Mouse (Mus musculus): Measurements from ENCODE around the gene C2cd3.
"Not testable (repeated sequence)": the region's sequence is repeated elsewhere in the genome, so short reads cannot be mapped to it uniquely, and the experiment has no call there.

C2cd3 gene

GRCm38 (mm10) chr7:100468761-100469160, 96.7 kb downstream of the C2cd3 start:
- no peak for DNase-seq (ENCODE audit: low read depth in 1 of 2, low spot score in 2 of 2)

DNA sequence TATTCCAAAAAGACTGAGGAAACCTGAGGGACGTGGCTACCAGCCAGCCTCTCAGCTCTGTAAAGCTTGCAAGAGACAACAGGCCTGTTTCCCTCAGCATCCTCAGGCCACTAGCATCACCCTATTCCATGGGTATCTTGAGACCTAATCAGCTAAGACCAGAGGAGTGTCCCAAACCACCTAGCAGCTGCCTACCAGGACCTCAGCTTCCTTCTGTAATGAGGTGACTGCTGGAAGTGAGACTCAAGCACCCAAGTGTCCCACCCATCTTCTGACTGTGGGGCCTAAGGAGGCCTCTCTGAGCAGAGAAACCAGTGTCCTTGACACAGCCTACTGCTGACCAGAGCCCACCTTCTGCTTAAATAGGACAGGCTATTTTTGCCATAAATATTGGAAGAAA, 97.5 kb downstream of the C2cd3 start:
- DNase-seq (ENCODE audit: low read depth in 1 of 2, low spot score in 2 of 2) = no peak

DNA sequence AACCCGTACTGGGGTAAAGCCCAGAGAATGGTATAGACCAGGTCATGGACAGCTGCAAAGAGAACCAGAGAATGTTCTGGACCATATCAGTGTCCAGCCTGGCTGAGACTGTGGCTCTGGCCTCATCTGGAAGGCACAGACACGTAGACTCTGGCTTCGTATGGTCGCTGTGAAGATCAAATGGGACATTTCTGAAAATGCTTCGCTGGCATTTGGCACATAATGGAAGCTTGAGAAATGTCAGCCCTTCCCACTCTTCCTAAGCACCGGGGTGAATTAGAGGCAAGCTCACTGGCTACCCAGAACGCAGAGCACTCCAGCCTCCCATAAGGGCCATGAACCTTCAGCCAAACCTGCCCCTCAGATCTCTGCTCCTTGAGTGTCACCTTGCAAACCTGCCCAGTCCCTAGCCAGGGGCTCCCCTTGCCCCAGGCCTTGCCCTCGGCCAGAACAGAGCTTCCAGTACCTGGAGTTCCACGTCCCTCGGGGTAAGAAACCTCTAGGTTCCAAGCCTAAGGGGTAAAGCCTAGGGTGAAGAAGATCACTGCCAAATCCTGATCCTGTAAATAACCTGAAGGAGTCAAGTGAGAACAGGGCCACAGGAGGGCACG, 98.9 kb downstream of the C2cd3 start:
- no peak for DNase-seq (ENCODE audit: low read depth in 1 of 2, low spot score in 2 of 2)

DNA sequence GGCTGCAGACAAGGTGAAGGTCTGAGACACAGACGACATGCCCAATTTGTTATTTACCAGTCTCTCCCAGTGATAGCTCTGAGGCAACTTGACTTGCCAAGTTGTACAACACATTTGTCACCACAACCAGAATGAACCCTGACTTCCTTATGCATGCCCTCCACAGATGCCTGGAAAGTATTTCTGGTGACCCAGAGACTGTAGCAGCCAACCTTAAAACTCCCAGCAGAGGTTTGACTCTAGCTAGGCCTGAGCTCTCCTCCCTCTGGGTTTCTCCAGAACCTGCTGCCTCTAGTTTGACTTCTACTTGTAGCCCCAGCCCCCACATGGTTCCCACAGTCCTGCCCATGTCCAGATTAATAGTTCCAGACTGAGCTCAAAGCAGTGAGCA, 99.4 kb downstream of the C2cd3 start:
- no peak for DNase-seq (ENCODE audit: low read depth in 1 of 2, low spot score in 2 of 2)

GRCm38 (mm10) chr7:100472777-100473176, 100.7 kb downstream of the C2cd3 start, which contains the start of gene Ucp3:
Gene Ucp3 (plus strand): TSS chr7:100472990.
- no peak for DNase-seq (ENCODE audit: low read depth in 1 of 2, low spot score in 2 of 2)

GRCm38 (mm10) chr7:100473846-100474454, 101.9 kb downstream of the C2cd3 start:
- no peak for DNase-seq (ENCODE audit: low read depth in 1 of 2, low spot score in 2 of 2)

DNA sequence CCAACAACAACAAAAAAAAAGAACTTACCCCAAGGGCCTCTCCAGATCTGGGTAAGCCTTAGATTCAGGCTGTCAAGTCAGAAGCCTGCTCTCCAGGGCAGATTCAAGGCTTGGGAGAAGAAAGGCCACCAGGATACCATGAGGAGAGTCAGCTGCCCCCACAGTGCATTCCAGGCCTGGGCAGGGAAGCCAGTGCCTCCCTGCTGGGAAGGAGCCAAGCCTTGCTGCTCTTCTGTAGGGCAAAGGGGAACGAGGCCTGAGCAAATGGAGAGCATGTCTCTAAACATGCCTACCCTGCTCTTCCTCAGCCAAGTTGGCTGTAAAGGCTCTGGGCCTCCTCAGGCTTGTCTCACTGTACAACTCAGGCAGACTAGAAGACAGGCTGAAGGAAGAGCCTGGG, 102.6 kb downstream of the C2cd3 start:
- DNase-seq (ENCODE audit: low read depth in 1 of 2, low spot score in 2 of 2) = no peak

- no peak for DNase-seq (ENCODE audit: low read depth in 1 of 2, low spot score in 2 of 2)
Observed at GRCm38 (mm10) chr7:100479100-100479822, 107.2 kb downstream of the C2cd3 start.

GRCm38 (mm10) chr7:100479823-100480164, 107.8 kb downstream of the C2cd3 start:
- no peak for DNase-seq (ENCODE audit: low read depth in 1 of 2, low spot score in 2 of 2)

- DNase-seq (ENCODE audit: low read depth in 1 of 2, low spot score in 2 of 2) = no peak
Observed at GRCm38 (mm10) chr7:100480175-100480574, 108.1 kb downstream of the C2cd3 start.

DNA sequence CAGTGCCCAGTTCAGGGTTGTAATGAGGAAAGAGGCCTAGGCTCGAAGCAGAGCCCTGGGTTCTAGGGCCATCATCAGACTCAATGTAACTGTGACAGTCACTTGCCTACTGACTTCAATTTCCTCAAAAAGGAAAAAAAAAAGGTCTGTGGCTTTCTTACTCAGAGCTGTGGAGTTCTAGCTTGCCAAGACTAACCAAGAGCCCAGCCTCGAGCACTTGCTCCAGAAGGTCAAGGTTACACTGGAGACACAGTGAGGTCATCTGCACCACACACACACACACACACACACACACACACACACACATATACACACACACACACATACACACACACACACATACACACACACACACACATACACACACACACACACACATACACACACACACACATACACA, 110.0 kb downstream of the C2cd3 start:
- not testable (repeated sequence) for DNase-seq (ENCODE audit: low read depth in 1 of 2, low spot score in 2 of 2)

GRCm38 (mm10) chr7:100484493-100484892, 112.5 kb downstream of the C2cd3 start:
- no peak for DNase-seq (ENCODE audit: low read depth in 1 of 2, low spot score in 2 of 2)

DNA sequence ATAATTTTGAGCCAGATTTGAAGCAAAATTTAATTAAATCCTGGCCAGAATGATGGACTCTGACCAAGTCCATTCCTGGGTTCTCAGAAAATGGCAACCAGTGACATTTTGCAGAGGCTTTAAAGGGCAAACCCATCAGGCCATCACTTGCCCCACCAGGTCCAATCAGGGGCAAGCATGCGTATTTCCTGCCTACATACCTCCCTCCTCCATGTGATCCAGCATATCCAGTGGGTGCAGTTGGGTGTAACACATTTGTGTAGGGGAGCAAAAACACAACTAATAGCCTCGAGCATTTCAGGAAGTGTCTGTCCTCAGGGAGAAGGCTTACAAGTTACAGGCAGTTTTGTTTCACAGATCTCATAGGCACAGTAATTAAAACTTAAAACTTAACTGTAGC, 115.3 kb downstream of the C2cd3 start:
- no peak for DNase-seq (ENCODE audit: low read depth in 1 of 2, low spot score in 2 of 2)

GRCm38 (mm10) chr7:100488474-100489048, 116.5 kb downstream of the C2cd3 start:
- DNase-seq (ENCODE audit: low read depth in 1 of 2, low spot score in 2 of 2) = no peak

GRCm38 (mm10) chr7:100492391-100493116, 120.5 kb downstream of the C2cd3 start:
- no peak for DNase-seq (ENCODE audit: low read depth in 1 of 2, low spot score in 2 of 2)

GRCm38 (mm10) chr7:100493117-100493483, 121.1 kb downstream of the C2cd3 start, which contains the start of gene Ucp2:
Gene Ucp2 (plus strand): TSS chr7:100493337.
- DNase-seq (ENCODE audit: low read depth in 1 of 2, low spot score in 2 of 2) = peak; percentile 85 to 93

GRCm38 (mm10) chr7:100493484-100494414, 121.7 kb downstream of the C2cd3 start:
- DNase-seq (ENCODE audit: low read depth in 1 of 2, low spot score in 2 of 2) = no peak

- no peak for DNase-seq (ENCODE audit: low read depth in 1 of 2, low spot score in 2 of 2)
Observed at GRCm38 (mm10) chr7:100494415-100494831, 122.4 kb downstream of the C2cd3 start.

- no peak for DNase-seq (ENCODE audit: low read depth in 1 of 2, low spot score in 2 of 2)
Observed at GRCm38 (mm10) chr7:100495042-100495441, 123.0 kb downstream of the C2cd3 start.

GRCm38 (mm10) chr7:100495581-100496251, 123.7 kb downstream of the C2cd3 start:
- peak; percentile 83 to 84 for DNase-seq (ENCODE audit: low read depth in 1 of 2, low spot score in 2 of 2)

Data from monocyte, adult 2 months (primary cell).